Mouse (Mus musculus): ENCODE measurements around the gene Ap3b1.

Ap3b1 gene

GRCm38 (mm10) chr13:94595701-94596361 lies 237.1 kb downstream of the Ap3b1 start:
- DNase-seq (ENCODE audit: low spot score), result no peak

- peak; percentile 41 for DNase-seq (ENCODE audit: low spot score)
Observed at GRCm38 (mm10) chr13:94596386-94597033, 237.8 kb downstream of the Ap3b1 start.

- DNase-seq (ENCODE audit: low spot score), result no peak
Observed at GRCm38 (mm10) chr13:94599718-94600117, 241.0 kb downstream of the Ap3b1 start.

GRCm38 (mm10) chr13:94607035-94607860 lies 248.5 kb downstream of the Ap3b1 start:
- DNase-seq (ENCODE audit: low spot score), result no peak

GRCm38 (mm10) chr13:94607861-94608223 lies 249.1 kb downstream of the Ap3b1 start:
- DNase-seq (ENCODE audit: low spot score), result no peak

GRCm38 (mm10) chr13:94608420-94608831 lies 249.7 kb downstream of the Ap3b1 start:
- DNase-seq (ENCODE audit: low spot score), result peak; percentile 81

- no peak for DNase-seq (ENCODE audit: low spot score)
Observed at GRCm38 (mm10) chr13:94608947-94609346, 250.2 kb downstream of the Ap3b1 start.

Data from retina, embryonic 14.5 days (tissue).